Mouse (Mus musculus): ENCODE measurements around the gene Gm10570. TPM values are rescaled to one million over a fixed set of nuclear protein-coding genes. Genes with fewer than 3 reads are reported as not detected.

Gm10570 gene
- polyA plus RNA-seq, 1 experiment, result not detected

- Histone ChIP-seq H3K4me3 (ENCODE audit: extremely low read depth, insufficient read depth, insufficient read length) (no peak overlapping the region), H3K36me3 (ENCODE audit: control insufficient read depth, insufficient read depth, low read length) (no peaks in the 10 kb centered on the region), H3K27ac (ENCODE audit: insufficient read depth, low read length) (no peak overlapping the region; the same call in 1 of the 2 replicates), H3K4me1 (ENCODE audit: control insufficient read depth, insufficient read depth, insufficient read length) (no peaks in the 10 kb centered on the region), H3K27me3 (ENCODE audit: control insufficient read depth, insufficient read depth, low read length) (no peaks in the 10 kb centered on the region)
- no peak for DNase-seq (ENCODE audit: low read depth in 1 of 2, low spot score in 2 of 2)
- 28% methylated on average over 13 of the region's 13 CpGs for WGBS
- peak; percentile 56; the same call in 1 of the 2 replicates for TF ChIP-seq CTCF (IDR thresholded peaks at IDR 0.05; ENCODE audit: extremely low read depth, insufficient read depth, insufficient read length, insufficient replicate concordance)
- TF ChIP-seq POLR2A (IDR thresholded peaks at IDR 0.05; ENCODE audit: low read depth, low read length), result no peak
These were observed 11.3 kb downstream of the Gm10570 start for GRCm38 (mm10) chr4:130297123-130297529.

DNA sequence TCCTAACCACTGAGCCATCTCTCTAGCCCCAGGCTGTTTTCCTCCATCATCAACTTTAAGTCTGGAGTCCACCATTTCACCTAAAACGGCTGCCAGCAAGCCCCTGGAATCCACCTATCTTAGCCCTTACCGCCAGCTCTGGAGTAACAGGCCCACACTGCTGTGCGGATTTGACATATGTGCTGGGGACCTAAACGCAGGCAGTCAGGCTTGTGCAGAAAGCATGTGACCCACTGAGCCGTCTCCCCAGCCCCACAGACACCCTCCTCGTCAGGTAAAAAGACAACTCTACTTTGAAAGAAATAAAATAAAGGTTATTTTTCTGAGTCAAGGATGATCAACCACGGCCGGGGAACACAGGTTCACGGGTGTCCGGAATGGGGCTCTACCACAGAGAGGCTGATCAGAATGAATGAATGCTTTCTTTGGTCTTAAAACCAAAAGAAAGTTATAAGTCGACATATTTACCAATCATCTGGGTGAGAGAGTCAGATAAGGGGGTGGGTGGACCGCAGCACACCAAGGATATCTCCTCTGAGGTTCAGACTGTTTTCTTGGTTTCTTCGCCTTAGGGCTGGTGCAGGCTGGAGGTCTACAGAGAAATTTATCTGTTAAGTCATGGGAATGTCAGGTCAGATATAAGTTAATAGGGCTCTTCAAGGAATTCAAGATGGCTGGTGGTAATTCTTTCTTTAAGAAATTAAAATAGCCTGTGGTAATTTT lies 12.1 kb downstream of the Gm10570 start:
- Histone ChIP-seq H3K36me3 (ENCODE audit: control insufficient read depth, insufficient read depth, low read length) (no peaks in the 10 kb centered on the region), H3K27ac (ENCODE audit: insufficient read depth, low read length) (peak overlapping the region; percentile 45; the same call in 1 of the 2 replicates)
- TF ChIP-seq POLR2A (IDR thresholded peaks at IDR 0.05; ENCODE audit: low read depth, low read length) (no peak), CTCF (IDR thresholded peaks at IDR 0.05; ENCODE audit: extremely low read depth, insufficient read depth, insufficient read length, insufficient replicate concordance) (no peak)

GRCm38 (mm10) chr4:130295047-130295745 lies 13.3 kb downstream of the Gm10570 start:
- no peak for DNase-seq (ENCODE audit: low read depth in 1 of 2, low spot score in 2 of 2)
- Histone ChIP-seq H3K4me3 (ENCODE audit: extremely low read depth, insufficient read depth, insufficient read length) (no peak overlapping the region), H3K4me1 (ENCODE audit: control insufficient read depth, insufficient read depth, insufficient read length) (no peaks in the 10 kb centered on the region)

More for the DNA sequence above, 12.1 kb downstream of the Gm10570 start:
- no peaks in the 10 kb centered on the region for H3K27me3 ChIP-seq (ENCODE audit: control insufficient read depth, insufficient read depth, low read length)
- no peak for DNase-seq (ENCODE audit: low read depth in 1 of 2, low spot score in 2 of 2)
- no peak overlapping the region for H3K4me3 ChIP-seq (ENCODE audit: extremely low read depth, insufficient read depth, insufficient read length)
- WGBS, result 78% methylated on average over 13 of the region's 13 CpGs
- no peaks in the 10 kb centered on the region for H3K4me1 ChIP-seq (ENCODE audit: control insufficient read depth, insufficient read depth, insufficient read length)

GRCm38 (mm10) chr4:130294513-130294912 lies 14.0 kb downstream of the Gm10570 start:
- H3K4me1 ChIP-seq (ENCODE audit: control insufficient read depth, insufficient read depth, insufficient read length), result no peaks in the 10 kb centered on the region
- no peaks in the 10 kb centered on the region for H3K36me3 ChIP-seq (ENCODE audit: control insufficient read depth, insufficient read depth, low read length)
- no peak for TF ChIP-seq POLR2A (IDR thresholded peaks at IDR 0.05; ENCODE audit: low read depth, low read length)
- DNase-seq (ENCODE audit: low read depth in 1 of 2, low spot score in 2 of 2), result no peak
- no peaks in the 10 kb centered on the region for H3K27me3 ChIP-seq (ENCODE audit: control insufficient read depth, insufficient read depth, low read length)
- H3K27ac ChIP-seq (ENCODE audit: insufficient read depth, low read length), result no peak overlapping the region
- H3K4me3 ChIP-seq (ENCODE audit: extremely low read depth, insufficient read depth, insufficient read length), result no peak overlapping the region
- whole genome bisulfite sequencing, result 76% methylated on average over 8 of the region's 8 CpGs

More at GRCm38 (mm10) chr4:130295047-130295745, 13.3 kb downstream of the Gm10570 start:
- TF ChIP-seq POLR2A (IDR thresholded peaks at IDR 0.05; ENCODE audit: low read depth, low read length) (no peak), CTCF (IDR thresholded peaks at IDR 0.05; ENCODE audit: extremely low read depth, insufficient read depth, insufficient read length, insufficient replicate concordance) (no peak)
- 48% methylated on average over 23 of the region's 23 CpGs for WGBS
- Histone ChIP-seq H3K27me3 (ENCODE audit: control insufficient read depth, insufficient read depth, low read length) (no peaks in the 10 kb centered on the region), H3K36me3 (ENCODE audit: control insufficient read depth, insufficient read depth, low read length) (no peaks in the 10 kb centered on the region), H3K27ac (ENCODE audit: insufficient read depth, low read length) (peak overlapping the region; percentile 32; the same call in 1 of the 2 replicates)

DNA sequence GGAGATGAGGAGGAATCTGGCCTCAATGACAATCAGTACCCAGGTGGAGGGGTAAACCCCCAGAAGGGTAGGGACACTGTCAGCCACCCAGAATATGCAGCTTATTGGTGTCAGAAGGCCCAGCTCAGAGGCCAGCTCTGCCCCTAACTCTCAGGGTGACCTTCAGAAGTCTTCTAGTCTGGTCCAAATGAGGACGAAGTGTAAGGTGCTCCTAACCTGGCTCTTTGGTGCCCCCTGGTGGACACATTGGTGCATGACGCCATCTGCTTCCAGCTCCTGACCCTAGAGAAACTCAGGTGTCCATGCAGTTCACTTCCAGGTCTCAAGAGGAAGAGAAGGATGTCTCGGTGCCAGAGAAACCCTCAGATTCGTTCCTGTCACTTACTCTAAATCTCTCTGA lies 16.2 kb downstream of the Gm10570 start:
- DNase-seq (ENCODE audit: low read depth in 1 of 2, low spot score in 2 of 2), result peak; percentile 31 to 48
- Histone ChIP-seq H3K4me3 (ENCODE audit: extremely low read depth, insufficient read depth, insufficient read length) (no peak overlapping the region), H3K4me1 (ENCODE audit: control insufficient read depth, insufficient read depth, insufficient read length) (no peaks in the 10 kb centered on the region), H3K27ac (ENCODE audit: insufficient read depth, low read length) (no peak overlapping the region), H3K36me3 (ENCODE audit: control insufficient read depth, insufficient read depth, low read length) (no peaks in the 10 kb centered on the region), H3K27me3 (ENCODE audit: control insufficient read depth, insufficient read depth, low read length) (no peaks in the 10 kb centered on the region)
- WGBS, result 2% methylated on average over 4 of the region's 4 CpGs
- peak; percentile 82; the same call in 1 of the 2 replicates for TF ChIP-seq CTCF (IDR thresholded peaks at IDR 0.05; ENCODE audit: extremely low read depth, insufficient read depth, insufficient read length, insufficient replicate concordance)
- TF ChIP-seq POLR2A (IDR thresholded peaks at IDR 0.05; ENCODE audit: low read depth, low read length), result no peak

DNA sequence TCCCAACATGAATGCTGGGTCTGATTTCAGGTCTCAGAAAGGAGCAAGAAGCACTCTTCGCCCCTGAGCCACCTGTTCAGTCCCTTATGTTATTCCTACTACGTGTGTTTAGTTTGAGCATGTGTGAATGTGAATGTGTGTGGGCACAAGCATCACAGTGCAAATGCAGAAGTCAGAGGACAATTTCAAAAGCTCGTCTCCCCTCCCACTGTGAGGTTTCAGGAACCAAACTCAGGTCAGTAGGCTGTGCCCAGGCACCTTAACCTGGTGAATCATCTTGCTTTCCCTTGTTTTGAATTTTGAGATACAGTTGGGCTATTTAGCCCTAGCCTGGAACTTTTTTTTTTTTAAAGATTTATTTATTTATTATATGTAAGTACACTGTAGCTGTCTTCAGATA lies 18.6 kb downstream of the Gm10570 start:
- 48% methylated on average over 3 of the region's 3 CpGs for WGBS
- DNase-seq (ENCODE audit: low read depth in 1 of 2, low spot score in 2 of 2), result no peak
- no peak for TF ChIP-seq POLR2A (IDR thresholded peaks at IDR 0.05; ENCODE audit: low read depth, low read length)
- no peak for TF ChIP-seq CTCF (IDR thresholded peaks at IDR 0.05; ENCODE audit: extremely low read depth, insufficient read depth, insufficient read length, insufficient replicate concordance)
- H3K27me3 ChIP-seq (ENCODE audit: control insufficient read depth, insufficient read depth, low read length), result no peaks in the 10 kb centered on the region
- H3K36me3 ChIP-seq (ENCODE audit: control insufficient read depth, insufficient read depth, low read length), result no peaks in the 10 kb centered on the region
- H3K27ac ChIP-seq (ENCODE audit: insufficient read depth, low read length), result no peak overlapping the region
- H3K4me3 ChIP-seq (ENCODE audit: extremely low read depth, insufficient read depth, insufficient read length), result no peak overlapping the region
- H3K4me1 ChIP-seq (ENCODE audit: control insufficient read depth, insufficient read depth, insufficient read length), result no peaks in the 10 kb centered on the region

DNA sequence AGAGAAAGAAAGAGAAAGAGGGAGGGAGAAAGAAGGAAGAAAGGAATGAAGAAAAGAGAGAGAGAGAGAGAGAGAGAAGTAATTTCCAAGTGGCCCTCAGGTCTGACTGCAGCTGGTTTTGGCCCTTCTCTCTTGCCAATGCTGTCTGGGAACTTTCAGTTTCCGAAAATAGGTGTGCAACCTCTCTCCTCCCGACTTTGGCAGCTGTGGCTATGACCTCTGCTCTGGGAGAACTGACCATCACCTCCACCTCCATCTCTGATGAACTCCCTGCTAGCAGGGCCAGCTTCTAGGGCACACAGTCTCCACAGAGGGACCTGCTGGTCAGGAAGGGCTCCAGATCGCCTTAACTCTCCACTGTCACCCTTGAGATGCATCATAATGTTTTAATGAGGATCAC lies 21.9 kb downstream of the Gm10570 start:
- H3K4me3 ChIP-seq (ENCODE audit: extremely low read depth, insufficient read depth, insufficient read length), result no peak overlapping the region
- H3K36me3 ChIP-seq (ENCODE audit: control insufficient read depth, insufficient read depth, low read length), result no peaks in the 10 kb centered on the region
- TF ChIP-seq CTCF (IDR thresholded peaks at IDR 0.05; ENCODE audit: extremely low read depth, insufficient read depth, insufficient read length, insufficient replicate concordance) (no peak), POLR2A (IDR thresholded peaks at IDR 0.05; ENCODE audit: low read depth, low read length) (no peak)
- 39% methylated on average over 3 of the region's 3 CpGs for WGBS
- H3K27me3 ChIP-seq (ENCODE audit: control insufficient read depth, insufficient read depth, low read length), result no peaks in the 10 kb centered on the region
- no peaks in the 10 kb centered on the region for H3K4me1 ChIP-seq (ENCODE audit: control insufficient read depth, insufficient read depth, insufficient read length)
- H3K27ac ChIP-seq (ENCODE audit: insufficient read depth, low read length), result no peak overlapping the region
- no peak for DNase-seq (ENCODE audit: low read depth in 1 of 2, low spot score in 2 of 2)

Data from spleen, adult 2 months (tissue).